Mouse (Mus musculus): ENCODE results near the gene Sept3.
"Not testable (repeated sequence)": the region's sequence is repeated elsewhere in the genome, so short reads cannot be mapped to it uniquely, and the experiment has no call there.

Sept3 gene

GRCm38 (mm10) chr15:82274593-82274926 lies at the start of gene Sept3:
TSS of gene Sept3 (plus strand) at chr15:82274893.
- DNase-seq (ENCODE audit: low spot score in 2 of 2): no peak

- DNase-seq (ENCODE audit: low spot score in 2 of 2): no peak
These were observed 48.9 kb upstream of the Sept3 start for GRCm38 (mm10) chr15:82225769-82226168.

GRCm38 (mm10) chr15:82229542-82230045 lies 45.1 kb upstream of the Sept3 start:
- DNase-seq (ENCODE audit: low spot score in 2 of 2): no peak

- no peak for DNase-seq (ENCODE audit: low spot score in 2 of 2)
These were observed 44.5 kb upstream of the Sept3 start for GRCm38 (mm10) chr15:82230098-82230611.

GRCm38 (mm10) chr15:82231100-82231499 lies 43.6 kb upstream of the Sept3 start:
- DNase-seq (ENCODE audit: low spot score in 2 of 2): no peak

GRCm38 (mm10) chr15:82231591-82232378 lies 42.9 kb upstream of the Sept3 start:
- no peak for DNase-seq (ENCODE audit: low spot score in 2 of 2)

- DNase-seq (ENCODE audit: low spot score in 2 of 2): no peak
These were observed 42.0 kb upstream of the Sept3 start for GRCm38 (mm10) chr15:82232651-82233050.

GRCm38 (mm10) chr15:82235661-82236060 lies 39.0 kb upstream of the Sept3 start:
- no peak for DNase-seq (ENCODE audit: low spot score in 2 of 2)

GRCm38 (mm10) chr15:82236565-82236964 lies 38.1 kb upstream of the Sept3 start:
- DNase-seq (ENCODE audit: low spot score in 2 of 2): peak in 1 of 2 experiments; percentile 82

- no peak for DNase-seq (ENCODE audit: low spot score in 2 of 2)
These were observed 31.4 kb upstream of the Sept3 start for GRCm38 (mm10) chr15:82243311-82243710.

GRCm38 (mm10) chr15:82243742-82244114 lies 31.0 kb upstream of the Sept3 start:
- no peak for DNase-seq (ENCODE audit: low spot score in 2 of 2)

GRCm38 (mm10) chr15:82244115-82244804 lies 30.4 kb upstream of the Sept3 start, which contains the start of gene Cenpm:
TSS of gene Cenpm (minus strand) at chr15:82244748.
- peak; percentile 85 to 92 for DNase-seq (ENCODE audit: low spot score in 2 of 2)

GRCm38 (mm10) chr15:82244805-82245161 lies 29.9 kb upstream of the Sept3 start:
- not testable (repeated sequence) for DNase-seq (ENCODE audit: low spot score in 2 of 2)

- no peak for DNase-seq (ENCODE audit: low spot score in 2 of 2)
These were observed 27.4 kb upstream of the Sept3 start for GRCm38 (mm10) chr15:82247131-82247776.

- no peak for DNase-seq (ENCODE audit: low spot score in 2 of 2)
These were observed 23.1 kb upstream of the Sept3 start for GRCm38 (mm10) chr15:82251579-82251978.

GRCm38 (mm10) chr15:82252097-82252496 lies 22.6 kb upstream of the Sept3 start, which contains the start of gene 1500009C09Rik:
TSS of gene 1500009C09Rik (plus strand) at chr15:82252397.
- no peak for DNase-seq (ENCODE audit: low spot score in 2 of 2)

GRCm38 (mm10) chr15:82255248-82255647 lies 19.4 kb upstream of the Sept3 start:
- no peak for DNase-seq (ENCODE audit: low spot score in 2 of 2)

GRCm38 (mm10) chr15:82255944-82256383 lies 18.7 kb upstream of the Sept3 start:
- peak; percentile 84 to 89 for DNase-seq (ENCODE audit: low spot score in 2 of 2)

- peak; percentile 57 to 66 for DNase-seq (ENCODE audit: low spot score in 2 of 2)
These were observed 15.2 kb upstream of the Sept3 start for GRCm38 (mm10) chr15:82259510-82259909.

GRCm38 (mm10) chr15:82266356-82266755 lies 8.3 kb upstream of the Sept3 start:
- DNase-seq (ENCODE audit: low spot score in 2 of 2): peak in 1 of 2 experiments; percentile 72

- DNase-seq (ENCODE audit: low spot score in 2 of 2): peak; percentile 60 to 66
These were observed 6.5 kb upstream of the Sept3 start for GRCm38 (mm10) chr15:82268185-82268584.

- DNase-seq (ENCODE audit: low spot score in 2 of 2): no peak
These were observed 5.9 kb upstream of the Sept3 start for GRCm38 (mm10) chr15:82268783-82269182.

All from frontal cortex, postnatal 10 days (tissue).